Mouse (Mus musculus) Patski (cell line): ENCODE data around the gene Emilin1. TPM values are rescaled to one million over a fixed set of nuclear protein-coding genes. Genes with fewer than 3 reads are reported as not detected.

ENCODE experiments used
- ATAC-seq: fragments of 100-300 bp; one replicate; pipeline ENCODE4 v1.8.0; 2021
- CTCF ChIA-PET: fragments of 350-600 bp; sonication (Branson Sonifier 250); formaldehyde crosslinking; loops from one replicate; lab custom pipeline; 2022; ENCODE audit warnings: inconsistent platforms; lab: Charles Lee
- POLR2A ChIA-PET: fragments of 350-600 bp; sonication (Branson Sonifier 250); formaldehyde crosslinking; loops from one replicate; lab custom pipeline; 2022; ENCODE audit warnings: antibody characterized with exemption, inconsistent platforms; lab: Charles Lee
- DNase-seq: peaks from one replicate; pipeline ENCODE4 v3.0.0-alpha.2; 2011; ENCODE audit warnings: low read depth, low spot score
- H3K27me3 ChIP-seq: fragments of 371-371 bp; one replicate; pipeline ENCODE4 v1.5.1; 2021
- CTCF ChIP-seq: fragments of 100-300 bp; IDR thresholded peaks from one replicate; pipeline ENCODE4 v1.5.1; 2021
- in situ Hi-C: fragments of 300-500 bp; cut with MboI; formaldehyde crosslinking; loops from 3 replicates; pipeline ENCODE4 v1.11.1; 2018; ENCODE audit warnings: low pct_unique_long_range_greater_than_20kb, mixed read lengths
- polyA plus RNA-seq: library from polyadenylated mRNA; unstranded; gene quantifications from one replicate; pipeline ENCODE4 v1.2.3, GENCODE M21; 2021

Emilin1 gene
- polyA plus RNA-seq, 1 experiment from 2014 or later, result 0.30 TPM

DNA sequence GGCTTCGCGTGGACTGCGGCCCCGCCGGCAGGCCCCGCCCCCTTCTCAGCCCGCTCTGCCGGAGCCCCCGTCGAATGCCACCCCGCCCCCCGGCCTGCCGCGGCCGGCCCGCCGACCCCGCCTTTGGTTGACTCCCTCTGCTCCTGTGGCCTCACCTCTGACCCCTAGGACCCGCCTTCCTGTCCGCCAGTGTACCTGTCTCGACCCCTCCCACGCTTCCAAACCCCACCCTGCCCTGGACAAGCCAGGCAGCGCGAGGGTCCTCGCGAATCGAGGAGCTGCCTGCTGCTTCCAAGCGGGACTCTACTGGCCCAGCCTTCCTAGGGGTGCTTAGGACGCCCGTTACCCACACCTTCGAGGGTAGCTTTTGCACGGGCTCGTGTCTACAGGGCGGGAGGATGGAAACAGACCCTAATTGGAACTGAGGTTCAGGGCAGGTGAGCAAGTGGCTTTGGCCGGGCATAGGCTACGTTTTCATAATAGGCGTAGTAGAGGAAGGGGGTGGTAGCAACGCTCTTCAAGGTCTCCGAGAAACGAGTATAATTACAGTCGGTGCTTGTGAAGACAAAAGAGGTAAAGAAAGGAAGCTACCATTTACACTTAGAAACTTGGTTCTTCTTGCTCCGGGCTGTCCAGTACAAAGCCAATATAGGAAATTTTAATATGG is 24.0 kb upstream of the Emilin1 start:
- TF ChIP-seq CTCF, result no peak
- CTCF ChIA-PET, result interaction anchor here (1.1 to 3.9 kb wide), 7 partner anchors 11 to 84 kb away, joined by 3 to 17 read pairs (median 7); partner anchors contain the start of gene Khk
- ATAC-seq (peak; percentile 17), DNase-seq (no peak)
- H3K27me3 ChIP-seq, result no peaks in the 10 kb centered on the region
- POLR2A ChIA-PET, result interaction anchor here (0.7 to 10.4 kb wide), 8 partner anchors 9 to 115 kb away, joined by 3 to 91 read pairs (median 4); partner anchors contain the start of genes Khk and Ost4
- in situ Hi-C loops, result no loop called here

DNA sequence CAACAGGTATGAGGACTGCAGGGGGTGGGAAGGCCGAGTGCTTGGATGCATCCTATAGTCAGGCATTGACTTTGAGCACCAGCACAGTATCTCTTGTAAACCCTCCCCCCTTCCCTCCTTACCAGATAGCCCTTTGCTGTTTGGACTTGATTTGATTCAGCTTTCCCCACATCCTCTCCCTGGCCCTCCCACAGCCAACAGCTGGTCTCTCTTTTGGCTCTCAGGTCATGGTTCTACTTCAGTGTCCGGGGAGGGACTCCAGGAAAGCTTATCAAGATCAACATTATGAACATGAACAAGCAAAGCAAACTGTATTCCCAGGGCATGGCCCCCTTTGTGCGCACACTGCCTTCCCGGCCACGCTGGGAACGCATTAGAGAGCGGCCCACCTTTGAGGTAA is 22.8 kb upstream of the Emilin1 start:
- ChIA-PET CTCF (interaction anchor here (1.2 to 3.9 kb wide), 7 partner anchors 9 to 85 kb away, joined by 3 to 17 read pairs (median 7); partner anchors contain the start of gene Khk), POLR2A (interaction anchor here (0.6 to 10.4 kb wide), 6 partner anchors 9 to 58 kb away, joined by 3 to 91 read pairs (median 4); partner anchors contain the start of genes Emilin1, Khk and Ost4)
- DNase-seq, result no peak
- no peak for ATAC-seq
- no peaks in the 10 kb centered on the region for H3K27me3 ChIP-seq
- no peak for TF ChIP-seq CTCF
- in situ Hi-C loops, result no loop called here

DNA sequence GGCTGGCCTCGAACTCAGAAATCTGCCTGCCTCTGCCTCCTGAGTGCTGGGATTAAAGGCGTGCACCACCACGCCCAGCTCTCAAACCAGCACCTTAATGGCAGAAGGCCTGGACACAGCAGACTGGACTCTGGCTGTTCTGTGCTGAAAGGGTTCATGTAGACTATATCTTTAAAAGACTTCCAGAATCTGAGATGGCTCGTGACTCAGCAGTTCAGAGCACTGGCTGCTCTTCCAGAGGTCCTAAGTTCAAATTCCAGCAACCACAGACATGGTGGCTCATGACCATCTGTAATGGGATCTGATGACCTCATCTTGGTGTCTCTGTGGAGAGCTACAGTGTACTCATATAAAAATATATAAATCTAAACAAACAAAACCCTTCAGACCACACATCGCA is 11.3 kb upstream of the Emilin1 start:
- ATAC-seq, result peak; percentile 65
- no peak for TF ChIP-seq CTCF
- ChIA-PET POLR2A (interaction anchor here (1.0 to 11.3 kb wide), 2 partner anchors 10 to 98 kb away, joined by 4 to 91 read pairs; partner anchors contain the start of gene Agbl5), CTCF (interaction anchor here (4.4 kb wide), 1 partner anchor 12 kb away, joined by 17 read pairs; the partner anchor contains the start of gene Agbl5)
- in situ Hi-C loops, result no loop called here
- no peak for DNase-seq
- no peaks in the 10 kb centered on the region for H3K27me3 ChIP-seq

DNA sequence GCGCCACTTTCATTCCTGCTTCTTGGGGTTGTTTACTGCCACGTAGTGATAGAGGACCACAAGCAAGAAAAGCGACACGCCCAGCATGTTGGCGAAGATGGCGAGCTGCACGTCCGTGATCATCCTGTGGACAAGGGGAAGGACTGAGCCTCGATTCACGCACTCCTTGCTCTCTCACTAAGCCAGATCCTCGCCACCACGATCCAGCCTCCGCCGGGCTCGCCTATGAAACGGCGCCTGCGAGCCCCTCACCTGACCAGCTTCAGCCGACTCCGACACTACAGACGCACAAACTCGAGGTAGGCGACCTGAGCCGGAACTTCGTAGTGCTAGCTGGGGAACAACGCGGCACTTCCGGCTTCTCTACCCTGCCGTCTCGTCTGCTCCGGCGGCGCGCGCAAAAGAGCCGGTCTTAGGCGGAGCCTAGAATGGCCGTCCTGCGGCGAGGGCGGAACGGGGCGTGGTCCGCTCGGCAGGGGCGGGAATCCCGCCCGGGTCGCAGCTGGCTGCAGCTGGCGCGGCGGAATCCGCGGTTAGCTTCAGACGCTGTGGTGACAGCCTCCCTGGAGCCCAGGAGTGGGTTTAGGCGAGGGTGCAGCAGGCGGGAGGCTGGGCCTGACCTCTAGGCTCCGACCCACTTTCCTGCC is 5.7 kb upstream of the Emilin1 start, which contains the start of gene Ost4:
Ost4 (minus strand) TSS at position 376 of the 647 bp plus-strand sequence.
- DNase-seq, result peak; percentile 83
- POLR2A ChIA-PET, result interaction anchor here (1.9 to 11.3 kb wide), 2 partner anchors 10 to 16 kb away, joined by 6 to 91 read pairs; partner anchors contain the start of gene Agbl5
- ATAC-seq, result peak; percentile 85
- H3K27me3 ChIP-seq, result no peaks in the 10 kb centered on the region
- in situ Hi-C loops, result no loop called here
- no peak for TF ChIP-seq CTCF
- CTCF ChIA-PET, result interaction anchor here (0.6 kb wide), 1 partner anchor 79 kb away, joined by 3 read pairs; no protein-coding TSS in a partner anchor

DNA sequence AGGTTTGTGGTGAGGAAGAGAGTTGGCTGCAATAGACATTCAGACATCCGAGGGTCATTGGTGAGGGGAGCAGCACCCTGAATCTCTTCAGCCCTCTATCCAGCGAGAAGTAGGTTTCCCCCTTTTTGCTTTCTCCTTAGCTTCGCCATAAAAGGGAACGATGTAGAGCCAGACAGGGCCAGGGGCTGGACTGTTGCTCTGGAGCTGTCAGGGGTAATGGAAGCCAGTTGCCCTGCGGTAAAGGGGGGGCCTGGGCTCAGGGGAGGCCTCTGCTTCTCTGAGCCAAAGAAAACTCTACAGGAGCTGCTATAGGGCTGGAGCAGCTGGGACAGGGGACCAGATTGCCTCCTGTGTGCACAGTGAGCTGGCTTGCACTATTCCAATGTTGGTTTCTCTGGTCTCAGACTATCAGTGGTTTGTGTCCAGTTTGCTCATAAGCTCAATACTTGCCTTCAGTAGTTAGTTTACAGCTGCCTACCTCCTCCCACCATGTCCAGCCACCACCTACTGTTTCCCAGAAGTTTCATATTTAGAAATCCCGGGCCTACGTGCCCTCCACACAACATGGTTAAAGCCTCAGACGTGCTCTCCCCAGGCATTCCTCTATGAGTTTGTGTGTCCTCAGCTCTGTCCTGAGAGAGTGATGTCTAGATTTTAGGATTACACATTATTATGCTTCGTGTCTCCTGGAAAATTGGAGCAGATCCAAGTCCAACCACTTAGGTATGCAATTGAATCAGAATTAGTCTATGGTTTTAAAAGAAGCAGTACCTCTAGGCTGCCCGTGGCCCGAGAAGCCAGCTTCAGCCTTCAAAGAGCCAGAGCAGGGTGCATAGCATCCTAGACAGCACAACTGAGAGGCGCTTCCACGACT is 4.5 kb upstream of the Emilin1 start:
- in situ Hi-C loops, result no loop called here
- peak; percentile 15 for ATAC-seq
- H3K27me3 ChIP-seq, result no peaks in the 10 kb centered on the region
- DNase-seq, result no peak
- POLR2A ChIA-PET, result interaction anchor here (0.9 to 11.3 kb wide), 2 partner anchors 11 to 17 kb away, joined by 3 to 91 read pairs; partner anchors contain the start of gene Agbl5
- CTCF ChIA-PET, result interaction anchor here (0.7 to 1.9 kb wide), 4 partner anchors 10 to 103 kb away, joined by 3 to 7 read pairs (median 4); partner anchors contain the start of gene Khk
- no peak for TF ChIP-seq CTCF

DNA sequence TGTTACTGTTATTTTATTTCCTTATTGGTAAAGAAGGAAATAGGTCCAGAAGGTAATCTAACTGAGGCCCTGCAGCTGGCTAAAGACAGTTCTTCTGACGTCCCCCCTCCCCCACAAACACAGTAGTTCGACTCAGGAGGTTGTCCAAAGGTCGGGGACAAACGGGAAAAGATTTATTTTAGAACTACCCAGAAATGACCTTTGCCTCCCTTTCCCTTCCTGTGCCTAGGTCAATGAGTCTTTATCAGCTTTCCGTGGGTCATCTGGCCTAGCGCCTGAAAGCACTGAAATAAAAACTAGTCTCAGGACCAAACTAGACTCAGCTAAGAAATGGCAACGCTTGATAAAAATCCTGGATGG is 3.9 kb upstream of the Emilin1 start:
- POLR2A ChIA-PET, result interaction anchor here (0.9 to 11.3 kb wide), 2 partner anchors 10 to 17 kb away, joined by 3 to 91 read pairs; partner anchors contain the start of gene Agbl5
- no peak for TF ChIP-seq CTCF
- no peak for ATAC-seq
- H3K27me3 ChIP-seq, result no peaks in the 10 kb centered on the region
- DNase-seq, result no peak
- in situ Hi-C loops, result no loop called here
- CTCF ChIA-PET, result interaction anchor here (1.3 to 1.9 kb wide), 3 partner anchors 9 to 103 kb away, joined by 4 to 7 read pairs (median 4); no protein-coding TSS in a partner anchor

DNA sequence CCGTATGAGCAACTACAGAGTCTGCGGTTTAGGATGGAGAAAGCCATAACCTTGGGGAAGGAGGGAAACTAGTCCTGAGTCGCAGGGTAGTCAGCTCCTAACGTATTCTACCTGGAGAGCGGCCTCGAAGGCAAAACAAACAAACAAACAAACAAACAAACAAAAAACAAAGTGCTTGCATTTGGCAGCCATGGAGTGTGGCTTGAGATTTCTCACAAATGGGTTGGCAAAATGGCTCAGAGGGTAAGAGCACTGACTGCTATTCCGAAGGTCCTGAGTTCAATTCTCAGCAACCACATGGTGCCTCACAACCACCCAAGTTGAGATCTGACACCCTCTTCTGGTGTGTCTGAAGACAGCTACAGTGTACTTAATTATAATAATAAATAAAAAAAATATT is 3.3 kb upstream of the Emilin1 start:
- ChIA-PET CTCF (interaction anchor here (1.1 to 1.9 kb wide), 3 partner anchors 12 to 104 kb away, joined by 3 to 7 read pairs (median 4); partner anchors contain the start of gene Khk), POLR2A (interaction anchor here (0.9 to 11.3 kb wide), 2 partner anchors 10 to 18 kb away, joined by 3 to 91 read pairs; partner anchors contain the start of gene Agbl5)
- H3K27me3 ChIP-seq, result no peaks in the 10 kb centered on the region
- ATAC-seq (no peak), DNase-seq (no peak)
- in situ Hi-C loops, result loop anchor here (10.0 kb wide), 1 partner anchor 195 kb away; the partner anchor contains the start of gene Dpysl5
- no peak for TF ChIP-seq CTCF

DNA sequence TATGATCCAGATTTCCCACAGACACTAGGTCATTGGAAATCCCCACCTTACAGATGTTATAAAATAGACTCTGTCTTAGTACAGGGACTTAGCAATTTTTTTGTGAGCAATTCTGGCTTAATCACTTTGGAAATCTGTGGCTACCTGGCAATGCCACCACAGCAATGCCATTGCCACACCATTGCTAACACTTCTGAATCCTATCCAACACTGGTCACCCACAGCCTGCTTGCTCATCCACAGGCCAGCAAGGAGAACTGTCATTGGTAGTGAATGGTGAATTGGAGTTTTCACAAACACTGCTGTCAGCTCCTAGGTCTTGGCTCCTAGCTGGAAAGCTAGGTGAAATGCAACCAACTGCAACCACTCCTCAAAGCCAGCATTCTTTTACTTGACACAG is 2.7 kb upstream of the Emilin1 start:
- DNase-seq (no peak), ATAC-seq (no peak)
- ChIA-PET POLR2A (interaction anchor here (11.3 kb wide), 1 partner anchor 19 kb away, joined by 91 read pairs; the partner anchor contains the start of gene Agbl5), CTCF (interaction anchor here (1.1 kb wide), 1 partner anchor 11 kb away, joined by 3 read pairs; the partner anchor contains the start of gene Khk)
- in situ Hi-C loops, result loop anchor here (10.0 kb wide), 1 partner anchor 196 kb away; the partner anchor contains the start of gene Dpysl5
- no peak for TF ChIP-seq CTCF
- no peaks in the 10 kb centered on the region for H3K27me3 ChIP-seq

DNA sequence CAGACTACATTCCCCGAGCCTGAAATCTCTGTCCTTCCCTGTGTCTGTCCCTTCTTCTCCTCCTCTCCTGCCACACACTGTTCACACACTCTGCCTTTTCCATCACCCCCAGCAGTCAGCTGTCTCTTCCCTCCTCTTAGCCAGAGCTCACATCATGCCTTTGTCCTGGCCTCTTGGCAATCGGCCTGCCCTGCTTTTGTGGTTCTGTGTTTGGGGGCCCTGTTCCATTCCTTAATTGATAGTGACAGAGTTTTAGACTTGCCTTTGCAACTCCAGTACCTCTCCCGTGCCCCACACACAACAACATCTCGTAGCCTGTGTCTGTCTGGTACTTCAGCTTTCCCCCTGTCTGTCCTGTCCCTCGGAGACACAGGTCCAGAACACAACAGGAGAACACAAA is 1.0 kb upstream of the Emilin1 start:
- no peak for ATAC-seq
- POLR2A ChIA-PET, result interaction anchor here (1.2 to 11.3 kb wide), 2 partner anchors 20 to 113 kb away, joined by 3 to 91 read pairs; partner anchors contain the start of gene Agbl5
- no peaks in the 10 kb centered on the region for H3K27me3 ChIP-seq
- no peak for DNase-seq
- CTCF ChIA-PET, result interaction anchor here (1.4 kb wide), 1 partner anchor 18 kb away, joined by 4 read pairs; no protein-coding TSS in a partner anchor
- no peak for TF ChIP-seq CTCF
- in situ Hi-C loops, result loop anchor here (10.0 kb wide), 1 partner anchor 197 kb away; the partner anchor contains the start of gene Dpysl5
